Mouse (Mus musculus) mature B cell (primary cell): ENCODE data around the gene Ensa.
"Not testable (repeated sequence)": the region's sequence is repeated elsewhere in the genome, so short reads cannot be mapped to it uniquely, and the experiment has no call there.

Source experiments
- in situ Hi-C: fragments of 300-500 bp; cut with MboI; formaldehyde crosslinking; loops from 2 replicates; pipeline ENCODE4 v1.14.3; 2019

The Ensa gene

GRCm38 (mm10) chr3:95643097-95643496 lies 18.3 kb downstream of the Ensa start:
- in situ Hi-C loops, result loop anchor here (5.0 kb wide), 1 partner anchor 34 kb away; no protein-coding TSS in a partner anchor

DNA sequence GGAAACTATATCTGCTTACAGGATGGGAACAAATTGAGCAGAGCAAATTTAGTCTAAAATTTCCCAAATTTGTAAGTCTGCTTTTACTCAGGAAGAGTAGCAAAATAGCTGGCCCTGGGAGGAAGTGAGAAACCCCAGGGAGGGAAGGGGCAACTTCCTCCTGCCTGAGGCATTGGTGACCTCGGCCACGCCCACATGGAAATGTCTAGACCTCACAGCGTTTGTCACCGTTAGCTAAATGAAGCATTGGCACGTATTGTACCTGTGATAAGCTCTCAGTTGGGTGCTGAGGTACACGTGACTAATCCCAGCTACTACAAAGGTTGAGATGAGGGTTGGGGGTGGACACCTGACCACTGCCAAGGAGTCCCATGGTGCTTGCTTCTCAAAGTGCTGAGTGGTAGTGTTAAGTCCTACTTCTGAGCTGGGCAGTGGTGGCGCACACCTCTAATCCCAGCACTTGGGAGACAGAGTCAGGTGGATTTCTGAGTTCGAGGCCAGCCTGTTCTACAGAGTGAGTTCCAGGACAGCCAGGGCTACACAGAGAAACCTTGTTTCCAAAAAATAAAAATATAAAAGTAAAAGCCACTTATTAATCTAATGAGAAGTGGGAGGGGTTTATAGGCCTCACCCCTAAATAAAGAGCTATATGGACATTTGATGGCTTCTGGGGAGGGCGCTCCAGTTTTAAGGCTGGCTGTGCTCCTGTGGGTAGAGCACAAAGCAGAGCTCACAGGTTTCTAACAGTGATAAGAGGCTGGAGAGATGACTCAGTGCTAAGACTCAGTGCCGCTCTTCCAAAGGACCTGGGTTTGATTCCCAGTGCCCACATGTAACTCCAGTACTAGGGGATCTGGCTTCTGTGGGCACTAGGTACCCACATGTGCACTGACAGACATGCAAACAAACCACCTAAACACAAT lies 20.8 kb downstream of the Ensa start:
- in situ Hi-C loops, result no loop called here

- in situ Hi-C loops, result no loop called here
Observed at GRCm38 (mm10) chr3:95648016-95648415, 23.2 kb downstream of the Ensa start.

GRCm38 (mm10) chr3:95650276-95651032 lies 25.7 kb downstream of the Ensa start:
- in situ Hi-C loops, result no loop called here

- in situ Hi-C loops, result no loop called here
Observed at GRCm38 (mm10) chr3:95651033-95651373, 26.2 kb downstream of the Ensa start.

DNA sequence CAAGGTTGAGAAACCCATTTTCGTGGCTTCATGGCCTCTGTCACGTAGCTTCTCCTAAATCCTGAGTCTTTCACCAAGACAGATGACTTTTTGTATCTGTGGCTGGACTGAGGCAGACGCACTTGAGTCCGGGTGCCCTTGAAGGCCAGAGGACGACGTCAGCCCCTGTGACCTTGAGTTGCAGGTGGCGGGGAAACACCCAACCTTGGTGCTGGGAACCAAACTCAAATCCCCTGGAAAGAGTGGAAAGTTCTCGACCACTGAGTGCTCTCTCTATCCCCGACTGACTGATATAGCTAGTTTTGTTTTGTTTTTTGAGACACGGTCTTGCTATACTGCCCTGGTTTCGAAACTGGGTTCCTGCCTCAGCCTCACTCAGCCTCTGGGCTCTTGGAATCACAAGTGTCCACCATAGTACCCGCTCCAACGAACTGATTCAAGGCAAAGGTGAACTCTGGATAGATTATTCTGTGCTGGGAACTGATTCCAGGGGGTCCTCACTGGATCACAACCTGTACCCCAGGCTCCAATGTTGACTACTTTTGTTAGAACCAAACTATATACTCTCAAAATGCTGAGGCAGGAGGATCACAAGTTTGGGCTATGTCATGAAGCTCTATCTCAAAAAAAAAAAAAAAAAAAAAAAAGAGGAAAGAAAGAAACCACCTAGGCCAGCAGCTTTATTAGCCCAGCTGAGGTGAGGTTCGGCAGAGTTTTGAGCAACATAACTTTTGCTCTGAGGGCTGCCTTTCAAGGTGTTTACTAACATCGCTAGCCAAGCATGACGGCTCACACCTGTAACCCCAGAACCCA lies 26.8 kb downstream of the Ensa start:
- in situ Hi-C loops, result no loop called here

DNA sequence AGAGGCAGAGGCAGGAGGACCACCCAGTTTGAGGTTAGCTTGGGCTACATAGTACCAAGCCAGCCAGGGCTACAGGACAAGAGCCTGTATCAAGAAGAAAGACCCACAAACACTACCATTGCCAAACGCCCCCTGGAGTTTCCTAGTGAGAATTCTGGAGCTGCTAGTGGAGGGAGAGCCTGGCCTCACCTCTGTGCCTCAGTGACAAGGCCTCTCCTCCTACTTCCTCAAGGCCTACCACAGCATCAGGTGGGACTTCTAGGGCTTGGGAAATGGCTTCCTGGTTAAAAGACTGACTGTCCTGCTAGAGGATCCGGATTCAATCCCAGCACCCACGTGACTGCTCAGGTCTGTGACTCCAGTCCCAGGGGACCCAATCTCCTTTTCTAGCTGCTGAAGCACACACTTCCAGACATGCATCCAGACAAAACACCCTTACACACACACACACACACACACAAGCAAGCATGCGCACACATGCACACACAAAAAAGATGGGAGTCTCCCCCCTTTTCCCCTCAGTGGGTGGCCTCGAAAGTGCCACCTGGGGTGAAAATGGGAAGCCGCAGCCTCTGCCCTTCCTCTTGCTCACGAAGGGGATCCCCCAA lies 27.5 kb downstream of the Ensa start:
- in situ Hi-C loops, result no loop called here

- in situ Hi-C loops, result no loop called here
Observed at GRCm38 (mm10) chr3:95652871-95653270, 28.1 kb downstream of the Ensa start.

DNA sequence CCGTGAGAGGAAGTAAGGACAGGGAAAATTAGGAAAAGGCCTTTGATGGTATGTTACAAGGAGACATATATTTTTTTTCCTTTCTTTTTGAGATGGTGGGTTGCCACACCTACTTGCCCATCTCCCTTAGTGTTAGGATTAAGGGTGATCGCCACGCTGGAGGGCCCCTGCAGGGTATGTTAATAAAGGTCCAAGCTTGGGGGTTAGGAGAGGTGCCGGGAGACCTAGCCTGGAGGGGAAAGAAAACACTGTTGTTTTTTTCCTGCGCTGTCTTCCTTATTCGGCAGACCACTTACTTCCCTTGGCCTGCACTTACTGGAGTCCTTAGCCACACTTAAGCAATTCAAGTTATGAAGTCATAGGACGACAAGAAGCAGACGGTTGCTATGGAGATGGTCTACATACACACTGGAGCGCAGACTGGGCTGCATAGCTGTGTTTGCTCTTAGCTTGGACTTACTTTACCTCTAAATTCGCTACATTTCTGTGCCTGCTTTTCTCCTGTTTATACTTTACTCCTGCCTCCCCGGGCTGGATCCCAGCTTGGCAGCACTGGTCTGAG lies 28.8 kb downstream of the Ensa start:
- in situ Hi-C loops, result no loop called here

DNA sequence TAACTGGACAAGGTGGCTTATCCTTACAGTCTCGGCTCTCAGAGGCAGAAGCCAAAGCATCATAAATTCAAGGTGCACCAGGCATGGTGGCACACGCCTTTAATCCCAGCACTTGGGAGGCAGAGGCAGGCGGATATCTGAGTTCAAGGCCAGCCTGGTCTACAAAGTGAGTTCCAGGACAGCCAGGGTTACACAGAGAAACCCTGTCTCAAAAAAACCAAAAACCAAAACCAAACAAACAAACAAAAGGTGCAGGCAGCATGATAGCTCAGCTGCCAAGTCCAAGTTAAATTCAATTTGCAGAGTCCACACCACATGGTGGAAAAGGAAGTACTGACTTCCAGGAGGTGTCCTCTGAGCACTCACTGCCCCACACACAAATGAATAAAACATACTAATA lies 29.6 kb downstream of the Ensa start:
- in situ Hi-C loops, result not testable (repeated sequence)

DNA sequence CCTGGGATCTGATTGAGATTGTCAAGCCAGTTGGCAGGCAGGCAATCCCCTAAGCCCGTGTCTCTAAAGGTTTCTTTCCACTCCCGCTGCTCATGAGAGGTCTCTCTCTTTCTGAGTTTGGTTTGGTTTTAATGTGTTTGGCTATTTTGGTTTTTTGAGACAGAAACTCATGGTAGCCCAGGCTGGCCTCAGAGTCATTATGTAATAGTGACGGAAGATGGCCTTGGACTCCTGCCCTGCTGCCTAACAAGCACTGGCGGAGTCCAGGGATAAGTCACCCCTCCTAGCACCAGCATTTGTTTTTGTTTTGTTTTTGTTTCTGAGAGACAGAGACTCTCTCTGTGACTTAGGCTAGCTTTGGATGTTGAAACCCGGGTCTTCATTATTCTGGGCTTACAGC lies 30.6 kb downstream of the Ensa start:
- in situ Hi-C loops, result no loop called here

DNA sequence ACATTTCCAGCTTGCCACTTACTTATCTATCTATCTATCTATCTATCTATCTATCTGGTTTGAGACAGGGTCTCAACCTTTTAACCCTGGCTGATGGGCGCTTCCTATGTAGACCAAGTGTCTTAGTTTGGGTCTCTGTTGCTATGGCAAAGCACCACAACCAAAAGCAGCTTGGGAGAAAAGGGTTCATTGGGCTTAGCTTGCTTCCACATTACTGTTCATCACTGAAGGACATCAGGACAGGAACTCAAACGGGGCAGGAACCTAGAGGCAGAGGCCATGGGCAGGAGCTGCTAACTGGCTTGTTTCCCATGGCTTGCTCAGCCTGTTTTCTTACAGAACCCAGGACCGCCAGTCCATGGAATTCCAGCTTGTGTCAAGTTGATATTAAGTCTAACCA lies 32.3 kb downstream of the Ensa start:
- in situ Hi-C loops, result no loop called here

- in situ Hi-C loops, result no loop called here
Observed at GRCm38 (mm10) chr3:95657711-95658110, 32.9 kb downstream of the Ensa start.

GRCm38 (mm10) chr3:95658236-95658867 lies 33.6 kb downstream of the Ensa start, which contains the start of gene Mcl1:
Gene Mcl1 (plus strand): TSS chr3:95658788.
- in situ Hi-C loops, result no loop called here

DNA sequence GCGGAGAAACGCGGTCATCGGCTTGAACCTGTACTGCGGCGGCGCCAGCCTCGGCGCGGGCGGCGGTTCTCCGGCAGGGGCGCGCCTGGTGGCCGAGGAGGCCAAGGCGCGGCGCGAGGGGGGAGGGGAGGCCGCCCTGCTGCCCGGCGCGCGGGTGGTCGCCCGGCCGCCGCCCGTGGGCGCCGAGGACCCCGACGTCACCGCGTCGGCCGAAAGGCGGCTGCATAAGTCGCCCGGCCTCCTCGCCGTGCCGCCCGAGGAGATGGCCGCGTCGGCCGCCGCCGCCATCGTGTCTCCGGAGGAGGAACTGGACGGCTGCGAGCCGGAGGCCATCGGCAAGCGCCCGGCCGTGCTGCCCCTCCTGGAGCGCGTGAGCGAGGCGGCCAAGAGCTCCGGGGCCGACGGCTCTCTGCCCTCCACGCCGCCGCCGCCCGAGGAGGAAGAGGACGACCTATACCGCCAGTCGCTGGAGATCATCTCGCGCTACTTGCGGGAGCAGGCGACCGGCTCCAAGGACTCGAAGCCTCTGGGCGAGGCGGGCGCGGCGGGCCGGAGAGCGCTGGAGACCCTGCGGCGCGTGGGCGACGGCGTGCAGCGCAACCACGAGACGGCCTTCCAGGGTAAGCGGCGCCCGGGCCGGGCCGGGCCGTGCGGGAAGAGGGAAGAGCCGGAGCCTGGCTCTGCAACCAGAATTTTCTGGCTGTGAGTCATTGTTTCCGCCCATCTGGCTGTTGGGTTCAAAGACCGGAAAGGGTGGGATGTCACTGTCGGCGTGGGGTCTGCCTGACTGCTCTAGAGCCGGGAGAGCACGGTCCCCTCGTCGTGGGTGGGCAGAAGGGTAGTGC lies 34.3 kb downstream of the Ensa start:
- in situ Hi-C loops, result no loop called here

DNA sequence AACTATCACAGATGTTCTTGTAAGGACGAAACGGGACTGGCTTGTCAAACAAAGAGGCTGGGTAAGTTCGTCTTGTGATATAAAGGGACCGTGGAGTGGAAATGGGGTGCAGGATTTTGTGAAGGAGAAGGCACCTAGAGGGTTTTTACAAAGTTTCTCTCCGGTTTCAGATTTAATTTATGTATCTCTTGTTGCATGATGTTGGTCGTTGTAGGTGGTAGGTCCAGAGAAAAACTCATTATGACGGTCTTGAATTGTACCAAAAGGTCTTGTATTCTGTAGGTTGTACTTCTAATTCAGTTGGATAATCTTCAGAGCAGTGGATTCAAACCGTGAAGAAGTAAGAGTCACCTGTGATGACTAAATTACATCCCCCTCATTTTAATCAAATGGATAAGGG lies 35.2 kb downstream of the Ensa start:
- in situ Hi-C loops, result no loop called here

GRCm38 (mm10) chr3:95660788-95661478 lies 36.1 kb downstream of the Ensa start:
- in situ Hi-C loops, result no loop called here

- in situ Hi-C loops, result no loop called here
Observed at GRCm38 (mm10) chr3:95661945-95662715, 37.3 kb downstream of the Ensa start.
